Mouse (Mus musculus): ENCODE measurements around the gene Actr8.

Actr8 gene

DNA sequence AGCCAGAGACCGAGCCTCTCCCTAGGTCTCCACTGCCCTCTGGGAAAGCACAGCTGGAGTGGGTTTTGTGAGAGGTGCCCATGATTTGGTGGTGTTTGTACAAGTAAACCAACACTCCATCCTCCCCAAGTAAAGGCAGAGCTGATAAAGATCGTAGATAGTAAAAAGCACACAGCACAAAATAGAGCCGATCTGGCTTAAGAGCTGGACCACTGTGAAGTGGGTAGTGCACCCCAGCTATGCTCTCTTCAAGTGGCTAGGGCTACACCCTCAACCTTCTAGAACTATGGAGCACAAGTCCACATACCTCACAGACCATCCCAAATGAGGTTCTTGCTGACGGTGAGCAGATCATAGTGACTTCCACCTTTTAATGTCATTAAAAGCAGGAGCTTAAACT, 61.3 kb downstream of the Actr8 start:
- no peak for DNase-seq (ENCODE audit: low spot score)

DNA sequence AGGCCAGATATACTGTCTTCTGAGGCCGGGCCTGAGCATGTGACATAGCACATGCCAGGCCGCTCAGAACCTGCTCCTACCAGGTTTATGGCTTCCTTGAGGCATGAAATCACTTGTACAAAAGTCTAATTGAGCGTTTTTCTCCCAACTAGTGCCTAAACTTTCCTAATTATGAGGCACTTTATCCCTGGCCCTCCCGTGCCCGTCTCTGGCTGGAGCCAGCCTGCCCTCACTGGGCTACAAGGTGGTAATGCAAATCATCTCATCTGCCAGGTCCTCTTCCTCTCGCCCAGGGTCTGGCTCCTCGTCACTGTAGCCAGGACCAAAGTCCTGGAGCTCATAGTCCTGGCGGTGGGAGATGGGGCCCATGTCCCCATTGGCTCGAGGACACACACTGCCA, 63.7 kb downstream of the Actr8 start:
- no peak for DNase-seq (ENCODE audit: low spot score)

DNA sequence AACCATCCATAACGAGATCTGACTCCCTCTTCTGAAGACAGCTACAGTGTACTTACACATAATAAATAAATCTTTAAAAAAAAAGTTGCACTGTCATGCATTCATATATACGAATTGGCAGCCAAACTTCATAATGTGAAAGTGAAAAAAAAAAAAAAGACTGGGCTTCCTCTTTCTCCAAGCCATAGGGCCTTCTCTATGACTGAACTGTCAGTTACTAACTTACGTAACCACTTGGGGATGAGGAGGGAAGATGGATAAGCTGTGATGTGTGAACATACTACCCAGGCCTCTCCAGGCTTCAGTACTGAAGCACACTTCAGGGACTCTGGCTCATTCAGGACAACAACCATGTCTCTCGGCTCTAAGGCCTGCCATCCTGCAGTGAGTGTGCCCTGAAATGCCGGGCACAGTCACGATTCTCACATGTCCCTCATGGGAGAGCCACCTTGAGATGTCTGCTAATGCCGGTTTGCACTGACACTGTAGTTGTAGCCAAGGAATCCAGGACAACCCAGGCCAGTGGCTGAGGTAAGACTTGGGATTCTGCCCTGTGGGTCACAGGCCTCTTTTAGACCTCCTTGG, 65.3 kb downstream of the Actr8 start:
- DNase-seq (ENCODE audit: low spot score), result no peak

DNA sequence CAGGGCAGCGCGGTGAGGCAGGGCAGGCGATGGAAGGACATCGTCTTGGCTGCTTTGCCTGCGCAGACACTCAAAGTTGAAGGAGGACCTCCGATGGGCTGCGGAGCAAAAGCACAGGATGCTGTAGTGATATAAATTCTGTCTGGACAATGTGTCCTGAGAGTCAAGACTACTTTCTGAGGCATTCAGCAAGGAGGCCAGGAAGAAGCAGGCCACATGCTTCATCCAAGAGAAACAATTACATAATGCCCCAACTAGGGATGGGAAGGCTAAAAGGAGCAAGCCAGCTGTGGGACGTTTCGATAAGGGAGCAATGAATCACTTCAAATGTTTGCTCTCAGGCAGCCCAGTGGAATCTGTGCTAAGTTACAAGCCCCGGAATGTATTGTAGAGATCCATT, 67.1 kb downstream of the Actr8 start:
- no peak for DNase-seq (ENCODE audit: low spot score)

DNA sequence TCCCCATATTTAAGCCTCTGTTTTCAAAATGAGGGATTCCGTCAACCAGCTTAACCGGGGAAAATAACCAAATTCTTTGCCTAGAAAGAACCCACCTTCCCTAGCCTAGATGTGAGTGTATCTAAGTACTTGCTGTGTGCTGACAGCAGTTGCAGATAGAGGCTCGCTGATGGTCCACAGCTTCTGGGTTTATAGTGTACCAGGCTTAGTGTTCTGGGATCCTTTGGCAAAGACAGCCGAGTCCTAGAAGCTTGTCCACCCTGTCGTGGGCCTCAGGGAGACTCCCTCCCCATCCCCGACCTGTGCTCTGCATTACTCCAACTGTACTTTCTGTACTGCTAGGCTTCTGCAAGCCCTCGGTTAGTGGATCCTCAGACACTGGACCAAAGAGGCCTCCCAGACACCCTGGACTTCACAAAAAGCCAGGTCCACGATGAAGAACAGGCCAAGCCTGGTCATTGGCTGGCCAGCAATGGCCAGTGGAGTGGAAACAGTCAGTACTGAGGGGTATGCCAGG, 67.6 kb downstream of the Actr8 start:
- DNase-seq (ENCODE audit: low spot score), result no peak

DNA sequence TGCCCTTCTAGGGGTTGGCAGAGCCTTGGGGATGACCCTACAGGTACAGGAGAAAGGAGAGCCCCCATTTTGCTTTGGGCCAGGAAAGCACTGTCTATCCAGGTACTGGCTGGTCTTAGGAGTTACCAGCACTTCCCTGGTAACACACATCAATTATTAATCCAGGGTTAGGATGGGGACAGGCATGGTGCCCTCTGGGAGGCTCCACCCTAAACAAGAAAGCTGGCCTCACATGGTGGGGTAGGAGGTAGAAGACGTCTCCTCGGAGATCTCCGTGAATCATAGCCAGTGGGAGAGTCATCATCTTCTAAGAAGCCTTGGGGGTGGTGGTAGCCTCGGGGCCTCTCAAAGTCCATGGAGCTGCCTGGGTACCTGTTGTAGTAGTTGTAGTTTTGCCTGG, 68.8 kb downstream of the Actr8 start:
- DNase-seq (ENCODE audit: low spot score), result no peak

DNA sequence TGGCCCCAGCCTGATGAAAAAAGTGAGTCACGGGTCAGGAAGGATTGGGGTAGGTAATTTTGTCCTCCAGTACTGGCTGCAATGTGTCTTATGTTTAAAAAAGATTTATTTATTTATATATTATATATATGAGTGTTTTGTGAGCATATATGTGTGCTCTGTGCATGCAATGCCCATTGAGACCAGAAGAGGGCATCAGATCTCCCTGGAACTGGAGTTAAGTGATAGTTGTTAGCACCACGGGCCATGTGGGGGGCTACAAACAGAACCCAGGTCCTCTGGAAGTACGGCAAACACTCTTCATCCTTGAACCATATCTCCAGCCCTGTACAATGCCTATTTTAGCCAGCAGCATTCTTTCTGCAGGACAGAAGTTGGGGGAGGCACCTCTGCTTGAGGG, 69.9 kb downstream of the Actr8 start:
- DNase-seq (ENCODE audit: low spot score), result no peak

DNA sequence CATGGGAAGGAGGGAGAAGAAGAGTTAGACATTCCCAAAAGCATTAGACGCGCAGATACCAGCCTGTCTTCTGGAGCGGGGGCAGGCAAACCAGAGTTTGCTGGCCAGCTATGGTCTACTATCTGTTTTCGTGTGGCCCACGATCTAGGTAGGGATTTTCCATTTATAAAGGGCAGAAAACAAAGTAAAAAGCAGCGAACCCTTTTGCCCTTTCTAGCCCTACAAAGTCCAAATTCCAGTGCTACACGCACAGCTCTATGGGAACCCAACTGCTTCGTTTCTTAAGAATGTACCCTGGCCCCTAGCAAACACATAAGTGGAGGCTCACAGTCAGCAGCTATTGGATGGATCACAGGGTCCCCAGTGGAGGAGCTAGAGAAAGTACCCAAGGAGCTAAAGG, 72.1 kb downstream of the Actr8 start:
- no peak for DNase-seq (ENCODE audit: low spot score)

DNA sequence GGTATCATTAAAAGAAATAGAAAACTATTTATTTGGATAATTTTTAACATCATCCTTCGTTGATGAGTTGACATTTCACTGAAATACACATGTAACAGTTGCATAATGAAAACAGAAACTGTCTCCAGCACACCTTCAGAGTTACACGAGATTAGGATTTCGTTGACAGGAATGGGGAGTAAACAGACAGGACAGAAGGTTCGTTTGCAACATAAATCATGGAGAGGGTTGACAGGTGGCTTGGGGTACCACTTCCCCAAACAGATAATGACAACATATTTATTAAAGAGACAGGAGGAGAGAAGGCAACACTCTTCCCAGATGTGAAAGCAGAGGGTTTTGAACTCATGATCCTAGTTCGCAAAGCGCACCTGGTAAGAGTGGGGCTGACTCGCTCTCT, 76.8 kb downstream of the Actr8 start:
- no peak for DNase-seq (ENCODE audit: low spot score)

All from T-cell, adult 2 months (primary cell).